12 mouse cellular contexts compared by ENCODE assay signal in the genomic region with DNA sequence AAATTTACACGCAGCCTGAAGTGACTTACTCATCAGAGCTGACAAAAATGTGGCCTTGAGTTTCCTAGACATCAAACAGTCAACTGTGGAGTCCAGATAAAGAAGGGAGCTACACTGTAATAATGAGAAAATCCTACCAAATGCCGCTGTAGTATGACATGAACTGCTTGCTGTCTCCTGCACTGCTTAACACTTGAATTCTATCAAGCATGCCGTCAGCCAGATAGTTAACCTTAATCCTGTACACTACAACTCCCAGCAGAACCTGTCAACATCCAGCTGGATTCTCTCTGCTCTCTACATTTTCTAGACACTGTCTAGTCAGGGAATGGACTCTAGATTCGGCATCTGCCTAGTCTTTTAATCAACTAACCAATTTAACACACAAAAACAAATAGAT. TPM values are rescaled to one million over a fixed set of nuclear protein-coding genes. Genes with fewer than 3 reads are reported as not detected.
DNase-seq lines count a peak whose midpoint lies in the region; ATAC-seq and TF ChIP-seq lines count a peak whose summit lies in the region.
"Had no signal": no experiment of that assay in that cellular context is flagged by ENCODE, and none has a peak within 500 bp of the region (broad histone marks: within the 10 kb centered on the region; RNA-seq: fewer than 3 reads in every experiment).

No protein-coding gene starts in this region.

- H3K27me3 ChIP-seq in MEL (ENCODE audit: control insufficient read depth in 1 of 2, insufficient read depth in 2 of 2, low read length in 2 of 2), result no peaks in the 10 kb centered on the region
- H3K27me3 ChIP-seq in heart, postnatal 0 days (ENCODE audit: control insufficient read depth, insufficient read depth, low read length), result no peaks in the 10 kb centered on the region
- H3K27me3 ChIP-seq in liver, embryonic 16.5 days (ENCODE audit: control insufficient read depth, insufficient read depth, low read depth, low read length), result no peaks in the 10 kb centered on the region
- no peaks in the 10 kb centered on the region for H3K27me3 ChIP-seq in midbrain, embryonic 16.5 days (ENCODE audit: control insufficient read depth, insufficient read depth, low read depth, low read length)
- H3K27me3 ChIP-seq: forebrain, embryonic 13.5 days; hindbrain, embryonic 12.5 days; midbrain, embryonic 12.5 days had no signal

- TF ChIP-seq POLR2A in MEL (IDR thresholded peaks at IDR 0.05; ENCODE audit: control insufficient read depth in 1 of 2, insufficient read depth in 1 of 2, low read depth in 1 of 2, low read length in 2 of 2, poor library complexity in 1 of 2), result no peak

- H3K9me3 ChIP-seq in MEL (replicated peaks; ENCODE audit: insufficient read depth, low read length), result no peaks in the 10 kb centered on the region
- no peaks in the 10 kb centered on the region for H3K9me3 ChIP-seq in heart, postnatal 0 days (replicated peaks; ENCODE audit: control insufficient read depth, low read length)
- no peaks in the 10 kb centered on the region for H3K9me3 ChIP-seq in liver, embryonic 16.5 days (replicated peaks; ENCODE audit: control insufficient read depth, low read length)
- H3K9me3 ChIP-seq in midbrain, embryonic 16.5 days (replicated peaks; ENCODE audit: control insufficient read depth, low read length, poor library complexity, severe bottlenecking), result no peaks in the 10 kb centered on the region
- H3K9me3 ChIP-seq: forebrain, embryonic 13.5 days; hindbrain, embryonic 12.5 days; midbrain, embryonic 12.5 days had no signal

- ATAC-seq in heart, postnatal 0 days (ENCODE audit: insufficient read depth, low read depth), result peak; percentile 13; the same call in 1 of the 2 replicates
- ATAC-seq in liver, embryonic 16.5 days (ENCODE audit: low read depth), result no peak
- ATAC-seq in midbrain, embryonic 16.5 days, result no peak
- no peak for ATAC-seq in cerebellum, adult (ENCODE audit: insufficient number of reproducible peaks, low FRiP score, low TSS enrichment)
- ATAC-seq: forebrain, embryonic 13.5 days had no signal

- 9% methylated on average over 4 of the region's 4 CpGs for WGBS in heart, postnatal 0 days
- 38% methylated on average over 4 of the region's 4 CpGs for WGBS in liver, embryonic 16.5 days (ENCODE audit: insufficient replicate concordance)
- 69% methylated on average over 4 of the region's 4 CpGs for WGBS in midbrain, embryonic 16.5 days

- DNase-seq in heart, adult 8-10 months (ENCODE audit: low spot score), result peak; percentile 28
- no peak for DNase-seq in heart, postnatal 4 days
- DNase-seq in MEL (ENCODE audit: low read depth, low spot score), result peak; percentile 66
- DNase-seq in heart, postnatal 0 days (ENCODE audit: low spot score), result peak; percentile 73
- DNase-seq in adrenal gland, postnatal 14 days, result no peak
- DNase-seq: cerebellum, postnatal 25 days had no signal

- no peak for TF ChIP-seq RAD21 in MEL (IDR thresholded peaks at IDR 0.05; ENCODE audit: low read depth, low read length)

- H3K9ac ChIP-seq in MEL (ENCODE audit: control insufficient read depth, low read depth, low read length, poor library complexity, severe bottlenecking), result peak overlapping the region; percentile 23
- H3K9ac ChIP-seq in heart, postnatal 0 days (replicated peaks; ENCODE audit: low read depth, low read length), result peak overlapping the region; percentile 37; the same call in 1 of the 2 replicates
- peak overlapping the region; percentile 25 for H3K9ac ChIP-seq in liver, embryonic 16.5 days (ENCODE audit: low read depth, low read length)
- H3K9ac ChIP-seq in midbrain, embryonic 16.5 days (ENCODE audit: low read depth, low read length), result no peak overlapping the region
- H3K9ac ChIP-seq: forebrain, embryonic 13.5 days; hindbrain, embryonic 12.5 days; midbrain, embryonic 12.5 days had no signal

- peaks cover 3 to 7% of the 10 kb centered on the region in 2 experiments; a peak in 3 of 4 replicates for H3K4me1 ChIP-seq in MEL (ENCODE audit: control insufficient read depth in 1 of 2, insufficient read depth in 2 of 2, low read length in 2 of 2)
- H3K4me1 ChIP-seq in heart, postnatal 0 days (ENCODE audit: control insufficient read depth, insufficient read depth), result peaks cover 33% of the 10 kb centered on the region
- H3K4me1 ChIP-seq in liver, embryonic 16.5 days (ENCODE audit: control insufficient read depth, low read depth, low read length), result peaks cover 17% of the 10 kb centered on the region
- H3K4me1 ChIP-seq in midbrain, embryonic 16.5 days (ENCODE audit: control insufficient read depth, insufficient read depth, low read length), result peaks cover 18% of the 10 kb centered on the region

- peak overlapping the region; percentile 17 for H3K27ac ChIP-seq in MEL (ENCODE audit: control insufficient read depth, low read depth, low read length)
- H3K27ac ChIP-seq in heart, postnatal 0 days (ENCODE audit: low read depth), result peak overlapping the region; percentile 81
- peak overlapping the region; percentile 34; the same call in 1 of the 2 replicates for H3K27ac ChIP-seq in liver, embryonic 16.5 days (ENCODE audit: low read length)
- H3K27ac ChIP-seq in midbrain, embryonic 16.5 days (ENCODE audit: low read length), result no peak overlapping the region
- H3K27ac ChIP-seq: forebrain, embryonic 13.5 days; hindbrain, embryonic 12.5 days; midbrain, embryonic 12.5 days had no signal

- H3K4me3 ChIP-seq in MEL (ENCODE audit: control insufficient read depth in 1 of 2, insufficient read depth in 1 of 2, low read depth in 2 of 2, low read length in 2 of 2), result peak overlapping the region in 1 of 2 experiments; percentile 62; a peak in 2 of 4 replicates
- peak overlapping the region; percentile 27 for H3K4me3 ChIP-seq in heart, postnatal 0 days (ENCODE audit: low read depth, low read length)
- H3K4me3 ChIP-seq in liver, embryonic 16.5 days (ENCODE audit: low read depth, low read length), result peak overlapping the region; percentile 44
- H3K4me3 ChIP-seq in midbrain, embryonic 16.5 days (ENCODE audit: low read depth, low read length), result no peak overlapping the region
- H3K4me3 ChIP-seq: forebrain, embryonic 13.5 days; hindbrain, embryonic 12.5 days; midbrain, embryonic 12.5 days had no signal

- TF ChIP-seq CTCF in MEL (IDR thresholded peaks at IDR 0.05 in 2 of 3, conservative IDR thresholded peaks at IDR 0.05 in 1 of 3; ENCODE audit: control insufficient read depth in 1 of 3, insufficient read depth in 1 of 3, low read depth in 2 of 3, low read length in 3 of 3, poor library complexity in 1 of 3, severe bottlenecking in 1 of 3), result no peak
- no peak for TF ChIP-seq CTCF in heart, postnatal 0 days (IDR thresholded peaks at IDR 0.05; ENCODE audit: low read depth)

- peak overlapping the region; percentile 56 for H3K4me2 ChIP-seq in heart, postnatal 0 days (ENCODE audit: low read depth, low read length)
- peak overlapping the region; percentile 58 for H3K4me2 ChIP-seq in liver, embryonic 16.5 days (ENCODE audit: low read depth, low read length)
- no peak overlapping the region for H3K4me2 ChIP-seq in midbrain, embryonic 16.5 days (ENCODE audit: low read length)
- H3K4me2 ChIP-seq: forebrain, embryonic 13.5 days; hindbrain, embryonic 12.5 days; midbrain, embryonic 12.5 days had no signal

- peak in 1 of 2 experiments; percentile 31; a peak in 1 of 4 replicates for TF ChIP-seq EP300 in MEL (IDR thresholded peaks at IDR 0.05; ENCODE audit: low read depth in 1 of 2, low read length in 2 of 2)
- 0 out of 2 replicates have a peak, but pooled peaks have one; percentile 41 for TF ChIP-seq EP300 in heart, postnatal 0 days (IDR thresholded peaks at IDR 0.05; ENCODE audit: low read depth)

- peaks cover 46% of the 10 kb centered on the region for H3K79me2 ChIP-seq in MEL (ENCODE audit: control insufficient read depth, insufficient read depth, low read length, poor library complexity)

- peaks cover 3 to 26% of the 10 kb centered on the region in 2 experiments for H3K36me3 ChIP-seq in MEL (ENCODE audit: control insufficient read depth in 1 of 2, insufficient read depth in 2 of 2, low read length in 2 of 2)
- peaks cover 18% of the 10 kb centered on the region for H3K36me3 ChIP-seq in heart, postnatal 0 days (replicated peaks; ENCODE audit: control insufficient read depth, insufficient read depth, low read length)
- peaks cover 26% of the 10 kb centered on the region for H3K36me3 ChIP-seq in liver, embryonic 16.5 days (ENCODE audit: control insufficient read depth, insufficient read depth)
- H3K36me3 ChIP-seq in midbrain, embryonic 16.5 days (ENCODE audit: control insufficient read depth, insufficient read depth, low read length), result peaks cover 12% of the 10 kb centered on the region

RNA-seq across cellular contexts. Expression of a gene that starts 20.8 kb away (rescaled TPM):
- total RNA-seq in heart, adult 8-10 months (2022), result 100 to 1,000 TPM in 2 of 4 experiments, 10 to 100 TPM in 2; 88.0 to 125 (median 101) TPM
- total RNA-seq in heart, postnatal 4 days (2021), result 10 to 100 TPM; 58.3 to 62.3 TPM
- total RNA-seq in MEL (2012; rRNA removed), result 13.3 and 14.6 TPM in 2 replicates
- polyA plus RNA-seq in MEL (2012; ENCODE audit: insufficient read depth in 1 of 2, insufficient read length in 2 of 2, low read depth in 1 of 2, low replicate concordance in 2 of 2, missing spikeins in 1 of 2), result 10 to 100 TPM in 1 of 2 experiments, not detected in 1; 10.7 TPM
- total RNA-seq in heart, postnatal 0 days (2014; rRNA removed; ENCODE audit: low replicate concordance), result 52.9 and 54.5 TPM in 2 replicates
- polyA plus RNA-seq in heart, postnatal 0 days (2015; fragmentation: Nextera tagmentation; extraction: Ambion mirVana), result 60.1 TPM in 2 replicates
- 37.1 and 39.3 TPM in 2 replicates for polyA plus RNA-seq in liver, embryonic 16.5 days (2015; fragmentation: Nextera tagmentation; extraction: Ambion mirVana)
- 48.8 and 52.5 TPM in 2 replicates for polyA plus RNA-seq in midbrain, embryonic 16.5 days (2015; fragmentation: Nextera tagmentation; extraction: Ambion mirVana)
- total RNA-seq in adrenal gland, postnatal 14 days (2021), result 38.6 and 45.2 TPM in 2 replicates

RNA-seq across cellular contexts. Expression of a gene that starts 20.9 kb away (rescaled TPM):
- 10 to 100 TPM; 44.3 to 55.0 (median 52.5) TPM for total RNA-seq in heart, adult 8-10 months (2022)
- total RNA-seq in heart, postnatal 4 days (2021), result 100 to 1,000 TPM in 1 of 2 experiments, 10 to 100 TPM in 1; 99.9 to 108 TPM
- 202 and 251 TPM in 2 replicates for total RNA-seq in MEL (2012; rRNA removed)
- 100 to 1,000 TPM in 1 of 2 experiments, not detected in 1; 196 TPM for polyA plus RNA-seq in MEL (2012; ENCODE audit: insufficient read depth in 1 of 2, insufficient read length in 2 of 2, low read depth in 1 of 2, low replicate concordance in 2 of 2, missing spikeins in 1 of 2)
- total RNA-seq in heart, postnatal 0 days (2014; rRNA removed; ENCODE audit: low replicate concordance), result 71.2 and 131 TPM in 2 replicates
- polyA plus RNA-seq in heart, postnatal 0 days (2015; fragmentation: Nextera tagmentation; extraction: Ambion mirVana), result 72.9 and 80.7 TPM in 2 replicates
- polyA plus RNA-seq in liver, embryonic 16.5 days (2015; fragmentation: Nextera tagmentation; extraction: Ambion mirVana), result 53.0 and 58.0 TPM in 2 replicates
- 191 and 239 TPM in 2 replicates for polyA plus RNA-seq in midbrain, embryonic 16.5 days (2015; fragmentation: Nextera tagmentation; extraction: Ambion mirVana)
- 149 and 160 TPM in 2 replicates for total RNA-seq in adrenal gland, postnatal 14 days (2021)

RNA-seq across cellular contexts. Expression of a gene that starts 23.3 kb away (rescaled TPM):
- 1 to 10 TPM; 3.0 to 4.8 (median 3.4) TPM for total RNA-seq in heart, adult 8-10 months (2022)
- total RNA-seq in heart, postnatal 4 days (2021), result 1 to 10 TPM; 3.5 to 4.6 TPM
- 0.27 and 0.62 TPM in 2 replicates for total RNA-seq in MEL (2012; rRNA removed)
- under 1 TPM in 1 of 2 experiments, not detected in 1; 0.78 TPM for polyA plus RNA-seq in MEL (2012; ENCODE audit: insufficient read depth in 1 of 2, insufficient read length in 2 of 2, low read depth in 1 of 2, low replicate concordance in 2 of 2, missing spikeins in 1 of 2)
- not detected in 2 replicates for total RNA-seq in heart, postnatal 0 days (2014; rRNA removed; ENCODE audit: low replicate concordance)
- polyA plus RNA-seq in heart, postnatal 0 days (2015; fragmentation: Nextera tagmentation; extraction: Ambion mirVana), result 3.3 and 3.6 TPM in 2 replicates
- polyA plus RNA-seq in liver, embryonic 16.5 days (2015; fragmentation: Nextera tagmentation; extraction: Ambion mirVana), result 17.8 and 19.7 TPM in 2 replicates
- polyA plus RNA-seq in midbrain, embryonic 16.5 days (2015; fragmentation: Nextera tagmentation; extraction: Ambion mirVana), result 13.6 and 16.2 TPM in 2 replicates
- 0.96 and 2.8 TPM in 2 replicates for total RNA-seq in adrenal gland, postnatal 14 days (2021)

Comparison
In these comparisons a context has a peak if more than half of its experiments do, and no peak if none do; other contexts are left out.
1. DNase-seq: peak in heart, adult 8-10 months (single experiment), MEL (single experiment) and heart, postnatal 0 days (single experiment); none in heart, postnatal 4 days (single experiment) and adrenal gland, postnatal 14 days (single experiment).